Mouse (Mus musculus) left cerebral cortex, postnatal 4 days (tissue): Measurements from ENCODE around the gene Bicdl1. TPM values are rescaled to one million over a fixed set of nuclear protein-coding genes. Genes with fewer than 3 reads are reported as not detected.

Source experiments
- DNase-seq: peaks from one replicate; pipeline ENCODE4 v3.0.0-alpha.2; 2022
- intact Hi-C: fragments of 180-260 bp; cut with DNase I; formaldehyde crosslinking; loops from one replicate; pipeline ENCODE4 v1.15.1; 2025
- total RNA-seq, 2 experiments: library from RNA; stranded (reverse); gene quantifications; 2 replicates each; pipeline ENCODE4 v1.2.3; 2021

Gene Bicdl1
- total RNA-seq, 2 experiments from 2014 or later = 144 to 151 TPM

- intact Hi-C loops = loop anchor here (5.0 kb wide), 1 partner anchor 78 kb away; no protein-coding TSS in a partner anchor
- DNase-seq = no peak
These were observed 1.1 kb downstream of the Bicdl1 start for GRCm38 (mm10) chr5:115730314-115730713.

DNA sequence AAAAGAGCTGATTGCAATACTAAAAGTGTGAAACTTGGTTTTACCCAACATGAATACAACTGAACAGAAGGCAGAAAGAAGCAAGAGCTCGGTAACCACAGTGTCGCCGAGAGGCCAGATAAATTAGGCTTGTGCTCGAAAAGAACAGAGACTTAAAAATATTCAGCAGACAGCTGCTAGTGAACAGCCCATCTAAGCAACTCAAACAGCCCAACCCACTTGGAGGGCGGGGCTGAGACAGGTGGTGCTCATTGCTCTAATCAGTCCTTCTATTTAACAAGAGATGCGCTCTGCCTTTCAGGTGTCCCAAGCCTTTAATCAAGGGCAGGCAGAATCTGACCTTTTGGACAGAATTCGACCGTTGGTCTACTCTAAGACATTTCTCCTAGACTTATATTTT is 4.8 kb downstream of the Bicdl1 start:
- no peak for DNase-seq
- intact Hi-C loops = no loop called here

DNA sequence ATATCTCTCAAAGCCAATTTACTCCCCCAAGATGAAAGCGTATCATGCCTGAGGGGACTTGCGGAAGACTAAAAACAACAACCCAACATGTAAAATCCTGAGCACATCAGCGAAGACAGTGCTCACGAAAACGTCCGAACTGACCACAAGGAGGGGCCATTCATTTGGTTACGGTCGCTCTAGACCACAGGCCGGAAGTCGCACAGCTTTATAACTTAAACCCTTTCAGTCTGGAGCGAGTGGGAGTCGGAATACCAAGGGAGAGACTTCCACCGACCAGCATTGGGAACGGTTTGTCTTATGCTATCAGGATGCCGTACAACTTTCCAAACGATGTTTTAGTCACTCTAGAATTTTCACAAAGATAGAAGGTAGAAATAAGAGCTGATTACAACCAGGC is 5.4 kb downstream of the Bicdl1 start:
- intact Hi-C loops = no loop called here
- DNase-seq = no peak

GRCm38 (mm10) chr5:115724422-115724821 is 7.0 kb downstream of the Bicdl1 start:
- intact Hi-C loops = no loop called here
- no peak for DNase-seq

DNA sequence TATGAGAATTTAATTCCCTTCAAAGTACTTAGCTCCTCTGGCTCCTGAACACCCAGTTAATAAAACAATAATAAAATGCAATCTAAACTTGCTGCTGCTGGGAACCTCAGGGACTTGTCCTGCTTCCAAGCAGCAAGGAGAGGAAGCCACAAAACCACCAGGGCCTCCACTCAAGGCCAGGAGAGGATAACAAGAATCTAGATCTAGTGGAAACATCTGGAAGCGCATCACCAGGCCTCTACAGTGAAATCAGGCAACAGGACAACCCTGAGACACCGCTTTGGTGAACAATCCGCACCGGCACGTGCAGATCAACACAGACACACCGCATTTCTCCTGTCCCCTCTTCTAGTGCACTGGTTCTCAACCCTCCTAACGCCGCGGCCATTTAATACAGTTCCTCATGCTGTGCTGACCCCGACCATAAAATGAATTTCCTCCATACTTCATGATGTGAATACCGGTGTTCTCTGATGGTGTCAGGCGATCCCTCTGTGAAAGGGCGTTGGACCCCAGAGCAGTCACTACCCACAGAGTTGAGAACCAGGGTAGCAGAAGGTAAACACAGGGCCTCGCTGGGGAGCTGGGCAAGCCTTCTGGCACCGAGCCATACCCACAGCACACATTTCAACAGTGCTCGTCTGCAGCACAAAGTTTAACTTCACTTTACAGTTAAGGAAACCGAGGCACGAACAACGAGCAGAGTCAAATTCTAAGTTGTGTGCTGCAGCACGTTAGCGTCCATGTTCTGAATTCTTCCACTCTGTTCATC is 9.0 kb downstream of the Bicdl1 start:
- no peak for DNase-seq
- intact Hi-C loops = no loop called here

DNA sequence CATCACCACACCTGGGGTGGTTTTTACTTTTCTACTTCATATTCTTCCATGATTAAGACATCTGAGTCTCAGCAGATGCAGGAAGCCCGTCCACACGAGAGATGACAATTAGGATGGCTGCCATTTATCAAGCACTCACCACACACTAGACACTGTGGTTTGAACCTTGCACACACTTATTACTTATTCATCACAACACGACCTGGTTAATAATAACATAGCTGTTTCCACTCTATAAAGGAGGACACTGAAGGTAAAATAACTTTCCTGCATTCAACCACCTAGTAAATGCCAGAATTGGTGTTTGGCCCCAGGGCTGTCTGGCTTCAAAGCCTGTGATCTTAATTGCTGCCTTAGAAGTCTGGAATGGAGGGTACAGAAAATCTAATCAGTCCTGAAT is 10.7 kb downstream of the Bicdl1 start:
- intact Hi-C loops = no loop called here
- no peak for DNase-seq

DNA sequence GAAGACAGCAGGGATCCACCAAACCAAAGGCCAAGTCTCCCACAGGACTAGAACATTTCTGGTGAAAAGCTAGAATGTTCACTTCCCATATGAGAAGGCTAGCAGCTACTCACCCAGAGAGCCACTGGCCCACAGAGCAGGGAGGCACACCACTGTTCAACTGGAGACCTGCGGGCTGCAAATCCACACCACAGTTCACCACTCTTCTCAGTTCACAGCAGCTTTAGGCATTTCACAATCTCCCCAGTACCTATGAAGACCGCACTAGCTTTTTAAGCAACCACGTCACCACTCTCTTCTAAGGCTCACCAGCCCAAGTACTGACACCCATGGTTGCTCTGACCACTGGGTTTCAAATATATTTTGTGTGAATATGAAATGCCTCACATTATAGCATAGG is 13.7 kb downstream of the Bicdl1 start:
- intact Hi-C loops = loop anchor here (5.0 kb wide), 1 partner anchor 50 kb away; no protein-coding TSS in a partner anchor
- no peak for DNase-seq

GRCm38 (mm10) chr5:115717106-115717505 is 14.3 kb downstream of the Bicdl1 start:
- intact Hi-C loops = loop anchor here (5.0 kb wide), 1 partner anchor 50 kb away; no protein-coding TSS in a partner anchor
- no peak for DNase-seq

DNA sequence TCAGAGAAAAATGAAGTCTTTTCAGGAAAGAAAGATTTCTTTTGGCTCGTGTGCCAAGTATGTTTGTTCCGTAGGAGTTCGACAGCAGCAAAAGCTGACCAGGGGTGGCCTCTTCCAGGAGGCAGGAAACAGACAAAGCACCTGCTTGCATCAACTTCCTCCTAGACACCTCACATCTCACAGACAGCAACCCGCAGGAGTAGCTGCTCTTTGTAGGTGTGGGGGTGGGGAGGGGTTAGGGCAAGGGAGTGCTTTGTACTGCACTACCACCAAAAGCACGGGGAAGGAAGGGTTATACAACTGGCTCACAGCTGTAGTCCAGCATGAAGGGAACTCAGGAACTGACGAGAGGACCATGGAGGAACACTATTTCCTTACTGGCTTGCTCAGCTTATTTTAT is 15.0 kb downstream of the Bicdl1 start:
- DNase-seq = no peak
- intact Hi-C loops = loop anchor here (5.0 kb wide), 1 partner anchor 49 kb away; no protein-coding TSS in a partner anchor

- DNase-seq = no peak
- intact Hi-C loops = loop anchor here (5.0 kb wide), 1 partner anchor 47 kb away; no protein-coding TSS in a partner anchor
These were observed 16.7 kb downstream of the Bicdl1 start for GRCm38 (mm10) chr5:115714761-115715160.

- no peak for DNase-seq
- intact Hi-C loops = no loop called here
These were observed 18.9 kb downstream of the Bicdl1 start for GRCm38 (mm10) chr5:115712487-115712886.

- intact Hi-C loops = no loop called here
- DNase-seq = no peak
These were observed 19.6 kb downstream of the Bicdl1 start for GRCm38 (mm10) chr5:115711636-115712419.

DNA sequence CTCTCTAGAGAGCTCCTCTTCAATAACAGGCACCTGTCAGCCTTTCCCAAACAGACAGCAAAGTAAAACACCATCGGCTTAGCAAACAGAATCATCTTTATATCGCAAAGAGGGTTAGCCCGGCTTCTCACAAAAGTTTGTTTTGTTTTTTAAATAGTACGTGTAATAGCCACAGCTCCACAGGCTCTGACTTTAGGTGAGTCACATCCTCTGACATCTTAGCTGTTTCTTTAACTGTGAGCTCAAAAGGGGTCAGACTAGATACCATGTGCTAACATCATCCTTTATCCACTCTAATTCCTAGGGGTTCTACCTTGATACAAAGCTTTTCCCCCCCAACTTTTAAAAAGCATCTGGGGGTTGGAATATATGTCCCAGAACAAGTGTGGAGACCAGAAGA is 21.2 kb downstream of the Bicdl1 start:
- no peak for DNase-seq
- intact Hi-C loops = no loop called here

- intact Hi-C loops = no loop called here
- no peak for DNase-seq
These were observed 22.5 kb downstream of the Bicdl1 start for GRCm38 (mm10) chr5:115708930-115709329.

DNA sequence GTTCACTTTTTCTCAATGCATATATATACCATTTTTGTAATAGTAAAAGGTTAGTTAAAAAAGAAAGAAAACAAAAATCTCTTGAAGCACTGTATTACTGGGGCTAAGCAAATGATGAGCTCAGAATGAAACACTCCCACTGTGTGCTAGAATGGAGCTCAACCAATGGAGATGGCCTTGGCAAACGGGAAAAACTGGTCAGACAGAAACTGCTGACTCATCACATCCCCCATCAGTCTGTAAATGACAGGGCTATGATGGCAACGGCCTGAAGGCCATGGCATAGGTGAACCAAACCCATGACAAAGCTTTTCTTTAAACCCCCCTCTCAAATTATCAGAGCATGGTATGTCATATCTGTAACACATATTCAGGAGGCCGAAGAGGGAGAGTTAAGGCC is 29.4 kb downstream of the Bicdl1 start:
- DNase-seq = no peak
- intact Hi-C loops = no loop called here

DNA sequence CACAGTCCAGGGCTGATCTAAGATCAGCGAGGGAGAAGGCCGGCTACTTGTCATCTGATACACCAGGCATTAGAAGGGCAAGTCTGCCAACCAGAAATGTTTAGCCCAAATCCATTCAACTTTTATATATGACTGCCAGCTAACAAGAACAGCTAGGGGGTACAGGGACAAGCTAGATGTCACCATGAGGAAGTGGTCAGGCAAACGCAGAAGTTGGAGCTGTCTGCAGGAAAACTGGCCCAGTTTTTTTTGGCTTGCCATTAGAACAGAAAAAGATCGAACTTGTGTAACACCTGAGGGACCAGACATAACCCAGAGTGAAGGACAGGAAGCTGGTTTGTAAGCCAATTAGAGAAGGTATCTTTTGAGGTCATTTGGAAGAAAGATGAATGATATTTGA is 30.2 kb downstream of the Bicdl1 start:
- DNase-seq = no peak
- intact Hi-C loops = no loop called here

- intact Hi-C loops = no loop called here
- DNase-seq = no peak
These were observed 34.6 kb downstream of the Bicdl1 start for GRCm38 (mm10) chr5:115696811-115697210.

GRCm38 (mm10) chr5:115695191-115695770 is 36.1 kb downstream of the Bicdl1 start:
- DNase-seq = no peak
- intact Hi-C loops = no loop called here

GRCm38 (mm10) chr5:115693271-115693670 is 38.1 kb downstream of the Bicdl1 start:
- intact Hi-C loops = no loop called here
- no peak for DNase-seq

GRCm38 (mm10) chr5:115686716-115687115 is 44.7 kb downstream of the Bicdl1 start:
- no peak for DNase-seq
- intact Hi-C loops = no loop called here

DNA sequence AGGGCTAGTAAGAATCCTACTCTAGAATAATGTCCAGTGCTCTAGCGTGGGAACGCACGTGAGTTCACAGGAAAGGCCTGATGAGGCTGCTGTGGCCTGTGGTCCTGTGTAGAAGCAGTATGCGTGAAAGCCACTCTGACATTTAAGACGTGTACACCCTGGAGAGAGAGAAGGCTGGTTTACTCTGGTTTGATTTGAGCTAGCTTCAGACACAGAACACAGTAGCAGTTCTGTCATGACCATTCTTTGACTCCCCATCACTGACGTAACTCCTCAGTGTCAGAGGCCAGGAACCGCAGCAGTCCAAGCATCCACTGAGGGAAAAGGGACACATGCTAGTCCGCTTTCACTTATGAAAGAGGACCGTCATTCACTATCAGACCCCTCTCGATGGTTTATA is 46.3 kb downstream of the Bicdl1 start:
- intact Hi-C loops = no loop called here
- DNase-seq = no peak
